Mouse (Mus musculus) brain, embryonic 14.5 days (tissue): ENCODE data around the gene E130309D02Rik.

ENCODE experiments used
- CTCF ChIP-seq: fragments of 200-500 bp; IDR thresholded peaks from 2 replicates; pipeline ENCODE4 v1.5.1; 2012; ENCODE audit warnings: inconsistent platforms, mild to moderate bottlenecking, moderate library complexity, borderline replicate concordance; ENCODE audit not compliant: insufficient read depth, insufficient read length; ENCODE audit errors: extremely low read depth
- POLR2A ChIP-seq: fragments of 200-500 bp; IDR thresholded peaks from 2 replicates; pipeline ENCODE4 v1.6.1; 2012; ENCODE audit warnings: mild to moderate bottlenecking, inconsistent platforms, borderline replicate concordance; ENCODE audit not compliant: poor library complexity, insufficient read depth, insufficient read length, severe bottlenecking; ENCODE audit errors: extremely low read depth

DNA sequence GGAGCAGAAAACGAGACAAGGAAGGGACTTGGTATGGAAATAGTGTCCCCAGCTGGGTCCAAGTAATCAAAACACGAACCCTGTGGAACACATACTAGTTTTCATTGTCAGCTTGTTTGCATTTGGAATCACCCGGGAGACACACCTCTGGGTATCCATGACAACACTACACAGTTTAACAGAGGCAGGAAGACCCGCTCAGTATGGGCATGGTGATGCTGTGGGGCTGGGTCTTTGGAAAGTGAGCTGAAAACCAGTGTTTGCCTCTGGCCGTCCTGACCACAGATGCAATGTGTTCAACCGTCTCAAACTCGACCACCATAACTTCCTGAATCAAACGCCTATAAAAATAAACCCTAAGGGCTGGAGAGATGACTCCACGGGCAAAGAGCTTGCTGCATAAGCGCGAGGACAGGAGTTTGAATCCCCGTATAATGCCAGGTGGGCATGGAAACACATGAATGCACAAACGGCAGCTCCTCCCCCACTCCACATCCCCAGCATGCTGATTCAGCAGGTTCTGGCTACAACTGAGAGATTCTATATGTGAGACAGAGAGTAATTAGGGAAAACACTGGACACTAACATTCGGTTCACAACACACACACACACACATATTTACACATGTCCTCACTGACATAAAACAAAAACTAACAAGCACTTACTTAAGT lies 19.4 kb upstream of the E130309D02Rik start:
- TF ChIP-seq POLR2A = no peak
- TF ChIP-seq CTCF = no peak
